Comparison of ENCODE assay signal across 25 mouse cellular contexts in genomic region chr12:76562196-76562595, GRCm38 (mm10).
"Had no signal": no experiment of that assay in that cellular context is flagged by ENCODE, and none has a peak within 500 bp of the region (broad histone marks: within the 10 kb centered on the region; RNA-seq: fewer than 3 reads in every experiment).

No protein-coding gene starts in this region.

- H3K9ac ChIP-seq: heart, embryonic 13.5 days; heart, embryonic 15.5 days; hindbrain, embryonic 13.5 days; hindbrain, embryonic 15.5 days; kidney, embryonic 15.5 days; limb, embryonic 13.5 days; limb, embryonic 15.5 days; liver, embryonic 12.5 days had no signal

- ATAC-seq: hindbrain, postnatal 0 days; intestine, embryonic 16.5 days; liver, embryonic 12.5 days had no signal

- H3K4me1 ChIP-seq: hindbrain, embryonic 13.5 days; hindbrain, embryonic 15.5 days had no signal

- DNase-seq: gastrocnemius, postnatal 14 days; gastrocnemius, postnatal 36 days; heart, adult 18-20 months; heart, postnatal 14 days; heart, postnatal 36 days; kidney, adult 11 months; kidney, adult 2 months; kidney, adult 9 months; kidney, postnatal 14 days; kidney, postnatal 36 days; layer of hippocampus, adult 9-11 months; layer of hippocampus, postnatal 36 days; left cerebral cortex, postnatal 4 days had no signal

- H3K4me2 ChIP-seq: heart, embryonic 11.5 days; heart, embryonic 13.5 days; heart, embryonic 15.5 days; hindbrain, embryonic 13.5 days; hindbrain, embryonic 15.5 days; kidney, embryonic 15.5 days; limb, embryonic 13.5 days; limb, embryonic 15.5 days; liver, embryonic 12.5 days had no signal

- H3K27ac ChIP-seq: heart, embryonic 13.5 days; heart, embryonic 15.5 days; hindbrain, embryonic 13.5 days; hindbrain, embryonic 15.5 days; hindbrain, postnatal 0 days; kidney, embryonic 15.5 days; kidney, postnatal 0 days; limb, embryonic 13.5 days; limb, embryonic 15.5 days; liver, embryonic 12.5 days had no signal

- H3K4me3 ChIP-seq: heart, embryonic 13.5 days; heart, embryonic 15.5 days; hindbrain, embryonic 13.5 days; hindbrain, embryonic 15.5 days; kidney, embryonic 15.5 days; limb, embryonic 13.5 days; limb, embryonic 15.5 days; liver, embryonic 12.5 days had no signal

- H3K9me3 ChIP-seq: heart, embryonic 15.5 days; hindbrain, embryonic 15.5 days; kidney, embryonic 15.5 days; limb, embryonic 15.5 days; liver, embryonic 12.5 days had no signal

- H3K36me3 ChIP-seq: hindbrain, embryonic 13.5 days; hindbrain, embryonic 15.5 days had no signal

- H3K27me3 ChIP-seq: heart, embryonic 13.5 days; heart, embryonic 15.5 days; hindbrain, embryonic 13.5 days; hindbrain, embryonic 15.5 days; kidney, embryonic 15.5 days; limb, embryonic 13.5 days; limb, embryonic 15.5 days had no signal
